Mouse (Mus musculus) thymus, postnatal 25 days (tissue): ENCODE measurements around the gene Arvcf.

Source experiments
- DNase-seq: peaks from one replicate; pipeline ENCODE4 v3.0.0; 2022

Arvcf gene

DNA sequence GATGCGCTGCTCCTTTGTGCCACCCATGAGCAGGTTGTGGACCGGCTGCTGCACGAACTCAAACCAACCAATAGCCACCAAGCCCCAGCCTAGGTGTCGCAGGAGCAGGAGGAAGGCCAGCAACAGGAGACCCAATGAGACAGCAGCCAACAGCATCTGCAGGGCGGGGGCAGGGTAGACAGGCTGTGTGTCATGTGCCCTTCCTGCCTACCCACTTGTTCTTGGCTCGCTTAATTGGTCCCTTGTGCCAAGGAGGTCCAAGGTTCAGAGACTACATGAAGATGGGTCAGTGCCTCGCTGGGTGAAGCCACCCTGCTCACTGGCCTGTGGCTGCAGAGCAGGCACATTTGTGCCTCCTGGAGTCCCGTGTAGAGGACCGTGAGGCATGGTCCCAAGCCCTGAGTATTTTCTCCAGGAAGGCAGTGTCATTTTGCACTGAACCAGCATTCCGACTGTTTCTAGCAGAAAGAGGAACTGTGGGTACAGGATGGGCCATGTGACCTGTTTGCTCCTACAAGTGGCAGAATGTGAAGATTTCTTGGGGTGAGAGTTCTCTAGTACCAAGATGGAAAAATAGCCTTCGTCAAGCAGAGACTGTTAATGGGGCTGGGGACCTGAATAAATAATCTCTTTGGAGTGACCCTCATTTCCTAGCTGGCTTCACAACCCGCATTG, 64.0 kb downstream of the Arvcf start:
- DNase-seq = peak; percentile 33

DNA sequence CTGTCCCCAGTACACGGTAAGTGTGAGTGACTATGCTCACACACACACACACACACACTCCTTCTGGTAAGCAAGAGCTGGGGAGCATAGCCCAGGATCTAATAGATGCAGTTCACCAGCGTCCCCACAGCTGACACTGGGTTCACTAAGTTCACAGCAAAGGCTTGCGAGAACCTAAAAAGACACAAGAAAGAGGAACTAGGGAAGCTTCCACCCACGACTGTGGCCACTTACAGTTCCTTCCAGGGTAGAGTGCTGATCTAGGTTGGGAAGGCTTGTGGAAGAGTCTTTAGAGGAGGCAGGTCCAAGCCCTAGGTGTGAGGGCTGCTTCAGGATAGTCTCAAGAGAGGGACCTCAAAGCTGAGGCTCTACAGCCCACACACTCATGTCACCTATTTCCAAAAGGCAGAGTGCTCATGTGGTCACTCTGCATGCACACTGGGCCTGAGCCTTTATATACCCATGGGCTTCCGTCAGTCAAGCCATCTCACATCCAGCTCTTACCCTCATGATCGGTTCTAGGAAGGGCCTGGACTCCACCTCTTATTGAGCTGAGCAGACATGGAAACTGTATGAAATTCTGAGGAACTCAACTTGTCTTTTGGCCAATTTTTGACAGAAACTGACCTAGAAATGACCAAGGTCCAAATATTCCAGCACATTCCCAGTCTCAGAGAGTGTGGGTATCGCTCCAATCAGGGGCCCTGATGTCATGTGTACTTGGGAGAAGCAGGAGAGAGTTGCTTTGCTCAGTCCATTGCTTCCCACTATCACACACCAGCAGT, 65.2 kb downstream of the Arvcf start:
- no peak for DNase-seq

DNA sequence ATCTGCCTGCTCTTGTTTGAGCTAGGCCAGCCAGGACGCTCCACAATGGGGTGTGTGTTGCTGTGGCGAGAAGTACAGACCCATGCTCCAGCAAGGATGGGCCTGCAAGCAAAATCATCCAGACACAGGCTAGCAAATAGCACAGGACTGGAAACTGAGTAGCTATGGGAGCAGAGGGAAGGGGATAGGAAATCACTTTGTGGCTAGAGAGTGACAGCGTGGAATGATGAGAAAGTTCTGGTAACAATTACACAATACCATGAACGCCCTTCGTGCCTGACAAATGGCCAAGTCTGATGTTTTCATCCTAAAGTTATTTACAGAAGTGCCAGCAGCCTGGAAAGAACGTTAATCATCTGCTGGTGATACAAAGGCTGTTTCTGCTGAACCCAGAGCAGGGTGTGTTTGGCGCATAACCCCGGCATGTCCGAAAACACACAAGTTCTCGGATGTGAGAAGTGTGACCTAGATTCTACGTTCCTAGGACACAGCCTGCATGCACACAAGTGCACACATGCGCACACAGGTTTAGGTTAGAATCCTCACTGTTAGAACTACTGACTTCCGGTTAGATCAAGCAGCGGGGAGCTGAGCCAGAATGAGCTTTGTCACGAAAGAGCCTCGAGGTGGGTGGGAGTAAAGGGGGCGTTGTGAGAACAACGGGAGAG, 68.2 kb downstream of the Arvcf start:
- DNase-seq = peak; percentile 14

DNA sequence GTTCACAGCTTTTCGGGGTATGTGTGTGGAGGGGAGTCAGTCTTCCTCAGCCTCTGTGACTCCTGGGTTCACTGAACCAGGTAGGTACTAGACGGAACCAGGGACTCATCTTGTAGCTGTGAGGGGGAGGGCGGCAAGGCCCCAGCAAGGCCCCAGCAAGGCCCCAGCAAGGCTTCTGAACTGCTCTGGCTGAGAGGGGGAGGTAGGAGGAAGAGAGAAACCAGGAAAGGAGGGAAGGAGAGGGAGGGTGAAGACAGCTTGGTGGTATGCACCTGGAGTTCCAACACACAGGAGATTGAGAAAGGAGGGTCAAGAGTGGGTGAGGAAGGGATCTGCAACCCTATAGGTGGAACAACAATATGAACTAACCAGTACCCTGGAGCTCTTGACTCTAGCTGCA, 68.9 kb downstream of the Arvcf start:
- no peak for DNase-seq

DNA sequence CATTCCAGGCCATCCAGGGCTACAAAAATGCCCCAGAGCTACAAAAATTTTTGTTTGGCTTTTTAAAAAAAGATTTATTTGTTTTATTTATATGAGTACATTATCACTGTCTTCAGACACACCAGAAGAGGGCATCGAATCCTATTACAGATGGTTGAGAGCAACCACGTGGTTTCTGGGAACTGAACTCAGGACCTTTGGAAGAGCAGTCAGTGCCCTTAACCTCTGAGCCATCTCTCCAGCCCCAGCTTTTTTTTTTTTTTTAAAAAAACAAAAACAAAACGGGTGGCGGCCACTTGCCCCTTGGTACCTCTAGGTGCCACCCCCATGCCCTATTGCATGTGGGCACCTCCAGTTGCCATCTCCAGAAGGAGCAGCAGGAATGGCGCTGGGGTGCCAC, 69.5 kb downstream of the Arvcf start:
- DNase-seq = no peak

DNA sequence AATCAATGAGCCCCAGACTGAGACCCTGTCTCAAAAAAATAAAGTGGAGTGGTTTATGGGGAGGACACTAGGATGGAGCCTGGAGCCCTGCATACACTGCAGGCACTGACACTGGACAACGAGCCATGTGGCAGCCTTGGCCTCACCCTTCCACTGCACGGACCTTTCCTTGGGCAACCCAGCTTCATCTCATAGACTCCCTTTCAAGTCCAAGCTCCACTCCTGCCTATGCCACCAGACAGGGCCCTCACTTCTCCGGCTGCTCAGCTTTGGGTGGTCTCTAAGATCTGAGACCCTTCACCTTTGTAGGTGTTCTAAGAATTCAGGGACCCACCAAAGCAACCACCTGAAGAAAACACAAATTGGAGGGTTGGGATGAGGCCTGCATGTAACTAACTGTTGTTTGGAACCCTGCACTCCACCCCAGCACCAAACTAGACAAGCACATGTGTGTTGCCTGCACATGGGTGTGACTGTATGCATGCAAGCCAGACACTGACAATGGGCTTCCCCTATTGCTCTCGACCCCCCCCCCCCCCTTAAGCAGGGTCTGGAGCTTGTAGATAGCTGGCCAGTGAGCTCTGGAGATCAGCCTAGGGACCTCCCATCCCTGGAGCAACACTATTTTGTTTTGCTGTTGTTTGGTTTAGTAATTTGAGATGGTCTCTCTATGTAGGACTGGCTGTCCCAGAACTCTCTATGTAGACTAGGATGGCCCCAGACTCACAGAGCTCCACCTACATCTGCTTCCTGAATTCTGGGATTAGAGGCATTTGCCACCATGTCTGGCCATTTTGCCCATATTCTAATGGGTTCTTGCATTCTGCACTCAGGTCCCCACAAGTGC, 71.0 kb downstream of the Arvcf start:
- no peak for DNase-seq

DNA sequence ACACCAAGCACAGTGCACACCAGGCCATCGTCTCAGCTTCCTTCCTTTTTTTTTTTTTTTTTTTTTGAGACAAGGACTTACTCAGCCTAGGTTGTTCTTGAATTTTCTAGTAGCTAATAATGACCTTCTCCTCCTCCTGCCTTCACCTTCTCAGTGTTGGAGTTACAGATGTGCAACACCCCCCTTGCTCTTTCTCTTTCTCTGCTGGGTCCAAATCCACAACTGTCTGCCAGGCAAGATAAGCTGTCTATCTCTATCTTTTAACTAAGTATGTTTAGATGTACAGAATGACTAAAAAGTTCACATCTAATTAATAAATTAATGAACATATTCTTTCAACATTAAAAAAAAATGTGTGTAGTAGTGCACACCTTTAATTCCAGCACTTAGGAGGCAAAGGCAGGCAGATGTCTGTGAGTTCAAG, 71.6 kb downstream of the Arvcf start:
- DNase-seq = no peak

DNA sequence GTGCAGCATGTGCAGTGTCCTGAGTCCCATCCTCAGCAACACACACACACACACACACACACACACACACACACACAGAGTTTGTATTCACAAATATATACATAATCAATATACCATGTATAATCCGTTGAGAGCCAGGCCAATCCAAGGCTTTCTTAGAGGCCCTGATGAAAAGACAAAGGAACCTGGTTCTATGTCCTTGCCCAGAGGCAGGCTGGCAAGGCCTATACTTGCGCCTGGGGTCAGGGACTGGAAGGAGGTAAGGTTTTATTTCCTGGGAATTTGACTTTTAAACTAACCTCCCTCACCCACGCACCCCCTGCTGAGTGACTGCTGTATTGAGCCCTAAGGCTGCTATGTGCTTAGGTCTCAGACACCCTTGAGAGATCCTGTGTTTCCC, 72.6 kb downstream of the Arvcf start:
- DNase-seq = no peak

DNA sequence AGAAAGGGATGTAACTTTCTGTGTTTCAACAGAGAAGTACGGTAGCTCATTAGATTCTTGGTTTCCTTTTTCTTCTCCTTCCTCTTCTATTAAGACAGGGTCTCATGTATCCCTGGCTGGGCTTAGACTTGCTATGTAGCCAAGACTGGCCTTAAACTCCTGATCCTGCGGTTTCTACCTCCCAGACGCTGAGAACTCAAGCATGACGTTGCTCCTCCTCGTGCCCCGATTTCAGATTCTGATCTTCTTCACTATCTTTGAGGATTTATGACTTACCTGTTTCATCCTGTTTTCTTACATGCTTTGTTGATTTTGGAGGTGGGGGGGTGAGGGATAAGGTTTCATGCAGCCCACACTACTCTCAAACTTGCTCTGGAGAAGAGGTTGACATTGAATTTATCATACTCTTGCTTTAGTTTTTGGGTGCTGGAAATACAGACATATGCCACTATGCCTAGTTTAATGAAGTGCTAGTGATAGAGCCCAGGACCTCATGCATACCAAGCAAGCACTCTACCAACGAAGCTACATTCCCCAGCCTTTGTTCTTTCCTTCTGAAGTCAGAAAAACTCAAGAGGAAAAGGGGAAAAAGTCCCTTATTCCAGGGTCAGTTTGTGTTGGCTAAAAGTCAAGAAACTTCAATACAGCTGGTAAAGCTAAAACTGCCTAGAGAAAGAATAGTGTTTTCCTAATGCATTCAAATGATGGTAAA, 75.4 kb downstream of the Arvcf start:
- DNase-seq = no peak

DNA sequence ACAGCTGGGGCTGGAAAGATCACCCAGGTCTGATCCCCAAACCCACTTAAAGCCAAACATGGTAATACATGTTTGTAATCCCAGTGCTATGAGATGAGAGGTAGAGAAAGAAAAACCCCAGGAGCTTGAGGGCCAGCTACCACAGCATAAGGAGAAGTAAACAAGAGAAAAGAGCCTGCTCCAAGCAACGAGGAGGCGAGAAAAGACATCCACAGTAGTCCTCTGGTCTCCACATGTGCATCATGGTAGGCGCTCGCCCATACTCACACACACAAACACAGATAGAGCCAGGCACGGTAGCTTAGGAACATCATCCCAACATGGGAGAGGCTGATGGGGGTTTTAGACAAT, 75.9 kb downstream of the Arvcf start:
- DNase-seq = no peak

DNA sequence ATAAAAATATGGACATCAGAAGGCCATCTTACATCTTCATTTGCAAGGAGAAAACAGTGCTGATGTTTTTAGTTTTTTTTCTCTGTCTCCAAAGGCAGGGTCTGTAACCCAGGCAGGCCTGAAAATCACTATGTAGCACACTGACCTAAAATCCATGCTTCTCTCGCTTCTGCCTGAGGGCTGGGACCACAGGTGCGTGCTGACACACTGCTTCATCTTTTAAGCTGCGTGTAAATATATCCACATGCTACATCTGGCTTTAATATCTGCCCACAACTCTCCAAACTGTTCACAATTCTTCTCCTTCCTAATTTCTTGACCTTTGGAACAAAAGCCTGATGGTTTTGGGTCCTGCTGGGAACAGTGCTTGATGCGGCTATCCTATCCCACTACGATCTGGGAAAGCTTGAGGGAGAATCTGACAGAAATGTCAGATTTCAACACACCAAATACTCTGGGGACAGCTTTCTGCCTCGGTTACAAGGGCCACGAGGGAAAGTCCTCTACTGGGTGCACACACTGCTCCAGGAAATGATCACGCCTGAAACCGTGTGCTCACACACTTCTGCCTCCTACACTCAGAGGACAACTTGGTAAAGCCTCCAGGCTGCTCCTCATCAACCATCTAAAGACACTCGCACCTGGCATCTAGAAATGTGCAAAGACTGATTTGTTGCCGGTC, 76.5 kb downstream of the Arvcf start:
- peak; percentile 9 for DNase-seq

DNA sequence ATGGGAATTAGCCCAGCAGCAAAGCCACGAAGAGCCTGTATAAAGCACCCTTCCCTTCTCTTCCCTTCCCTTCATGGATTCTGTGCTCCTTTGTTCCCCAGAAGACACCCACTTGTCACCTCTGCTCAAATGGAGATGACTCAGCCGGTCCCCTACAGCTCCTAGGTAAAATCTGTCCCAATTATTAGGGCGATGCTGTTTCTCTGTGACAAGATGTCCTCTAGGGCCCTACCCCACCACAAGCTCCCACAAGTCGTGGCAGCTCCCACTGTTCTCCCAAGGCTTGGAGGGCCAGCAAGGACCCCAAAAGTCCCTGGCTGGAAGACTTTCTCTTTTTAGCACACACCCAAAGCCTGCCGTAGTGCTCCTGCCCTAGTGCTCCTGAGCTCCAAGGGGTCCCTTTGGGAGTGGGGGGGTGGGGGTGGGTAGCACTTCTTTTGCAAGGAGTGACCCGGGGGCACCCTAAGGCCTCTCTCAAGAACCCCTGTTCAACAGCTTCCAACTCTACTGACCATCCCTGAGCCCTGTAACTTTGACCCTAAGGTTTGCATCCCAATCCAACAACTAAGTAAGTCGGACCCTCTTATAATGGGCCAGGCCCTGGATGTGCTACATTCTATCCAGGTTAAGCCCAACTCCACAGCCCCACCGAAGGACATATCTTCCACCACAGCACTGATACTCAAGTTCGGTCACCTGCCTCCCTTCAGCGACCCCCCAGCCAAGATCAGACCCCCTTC, 77.7 kb downstream of the Arvcf start:
- DNase-seq = peak; percentile 11

DNA sequence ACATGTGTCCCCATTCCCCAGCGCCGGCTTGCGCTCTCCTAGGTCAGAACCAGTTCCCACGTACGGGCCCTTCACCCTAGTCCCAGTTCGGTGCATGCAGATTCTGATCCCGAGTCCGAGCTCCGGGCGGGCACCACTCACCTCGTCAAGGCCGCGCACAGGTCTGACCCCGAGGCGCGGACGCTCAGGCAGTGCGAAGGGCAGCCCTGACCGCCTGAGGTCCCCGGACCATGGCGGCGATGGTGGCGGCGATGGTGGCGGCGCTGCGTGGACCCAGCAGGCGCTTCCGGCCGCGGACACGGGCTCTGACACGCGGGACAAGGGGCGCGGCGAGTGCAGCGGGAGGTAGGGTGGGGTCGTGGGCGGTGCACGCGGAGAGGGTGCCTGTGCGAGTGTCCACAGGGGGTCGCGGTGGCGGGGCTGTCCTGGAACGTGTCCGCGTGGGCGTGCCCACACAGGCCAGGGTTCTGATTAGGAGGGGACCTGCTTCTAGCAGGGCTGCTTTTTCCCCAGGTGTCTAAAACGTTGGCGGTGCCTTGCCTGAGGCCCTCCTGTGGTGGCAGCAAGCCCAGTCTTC, 78.3 kb downstream of the Arvcf start, which contains the start of gene Txnrd2:
Txnrd2 (plus strand) TSS at position 170 of the 577 bp plus-strand sequence.
- DNase-seq = peak; percentile 66

DNA sequence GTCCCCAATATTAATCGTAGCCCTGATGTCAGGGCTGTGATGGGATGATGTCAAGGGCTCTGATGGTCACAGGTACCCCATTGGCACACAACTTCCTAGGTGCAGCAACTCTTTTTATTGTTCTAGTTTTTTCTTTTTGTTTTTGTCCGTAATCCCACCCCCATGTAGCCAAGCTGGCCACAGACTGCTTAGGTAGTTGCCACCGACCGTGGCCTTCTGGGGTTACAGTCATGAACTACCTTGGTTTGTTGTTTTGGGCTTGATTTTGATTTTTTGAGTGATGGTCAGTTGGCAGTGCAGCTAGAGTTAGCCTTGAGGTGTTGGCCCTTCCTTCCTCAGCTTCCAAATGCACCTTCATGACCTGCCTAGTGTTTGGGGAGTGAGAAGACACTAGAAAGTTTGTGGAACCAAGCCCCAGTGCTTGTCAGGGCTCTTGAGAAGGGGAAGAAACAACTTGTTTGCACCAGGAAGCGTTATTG, 78.9 kb downstream of the Arvcf start, which contains the start of gene Comt:
Comt (minus strand) TSS at position 51 of the 479 bp plus-strand sequence.
- DNase-seq = no peak

DNA sequence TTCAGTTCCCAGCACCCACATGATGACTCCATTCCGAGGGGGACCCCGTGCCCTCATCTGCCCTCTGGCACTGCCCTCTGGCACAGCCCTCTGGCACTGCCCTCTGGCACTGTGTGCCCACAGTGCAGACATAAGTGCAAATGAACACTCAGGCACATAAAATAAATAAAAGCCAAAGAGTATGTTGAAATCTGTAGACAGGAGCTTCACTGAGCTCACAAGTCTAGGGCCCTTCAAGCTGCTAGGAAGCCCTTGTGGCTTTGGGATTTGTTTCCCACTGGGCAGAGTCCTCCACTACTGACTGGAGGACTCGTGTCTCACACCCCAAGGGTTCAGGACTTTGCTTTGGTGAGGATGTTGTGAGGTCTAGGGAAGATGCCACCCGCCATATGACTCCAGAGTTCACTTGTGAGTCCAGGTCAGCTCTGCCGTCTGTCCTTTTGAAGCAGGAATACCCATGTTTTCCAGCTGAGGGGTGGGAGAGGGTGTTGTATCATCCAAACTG, 80.1 kb downstream of the Arvcf start:
- DNase-seq = no peak

DNA sequence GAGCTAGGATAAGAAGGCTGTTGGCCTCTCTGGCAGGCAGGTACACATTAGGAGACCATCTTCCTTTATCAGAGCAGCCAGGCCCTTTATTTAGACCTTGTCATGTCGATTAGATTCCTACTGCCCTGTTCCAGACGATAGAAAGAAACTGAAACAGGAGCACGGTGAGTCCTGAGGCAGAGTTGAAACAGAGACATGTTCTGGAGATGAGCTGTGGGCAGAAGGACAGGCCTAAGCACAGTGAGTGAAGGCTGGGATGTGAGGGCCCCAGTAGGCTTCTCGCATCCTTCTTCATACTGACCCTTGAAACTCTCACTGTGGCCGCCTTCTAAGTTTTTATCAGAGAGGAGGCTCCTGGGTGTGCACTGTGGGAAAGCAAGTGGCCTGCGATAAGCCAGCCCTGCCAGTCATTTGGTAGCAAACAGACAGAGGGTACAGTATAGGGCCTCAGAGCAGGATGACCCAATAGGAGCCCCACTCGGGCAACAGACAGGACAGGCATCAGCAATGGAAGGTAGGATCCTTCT, 80.6 kb downstream of the Arvcf start:
- DNase-seq = no peak

DNA sequence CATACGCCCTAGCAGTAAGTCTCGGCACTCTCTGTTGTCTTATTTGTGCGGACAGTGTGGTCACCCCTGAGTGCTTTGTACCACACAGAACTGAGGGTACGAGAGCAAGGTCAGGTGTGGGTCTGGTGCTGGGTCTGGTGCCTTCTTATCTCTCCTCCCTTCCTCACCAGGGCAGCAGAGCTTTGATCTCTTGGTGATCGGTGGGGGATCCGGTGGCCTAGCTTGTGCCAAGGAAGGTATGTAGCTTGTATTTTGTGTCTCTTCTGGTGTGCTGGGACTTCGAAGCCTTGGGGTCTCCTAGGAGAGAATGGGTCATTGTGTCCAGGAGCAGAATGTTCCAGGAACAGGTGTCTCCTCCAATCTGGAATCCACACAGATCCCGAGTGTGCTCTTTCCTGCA, 81.7 kb downstream of the Arvcf start:
- no peak for DNase-seq

DNA sequence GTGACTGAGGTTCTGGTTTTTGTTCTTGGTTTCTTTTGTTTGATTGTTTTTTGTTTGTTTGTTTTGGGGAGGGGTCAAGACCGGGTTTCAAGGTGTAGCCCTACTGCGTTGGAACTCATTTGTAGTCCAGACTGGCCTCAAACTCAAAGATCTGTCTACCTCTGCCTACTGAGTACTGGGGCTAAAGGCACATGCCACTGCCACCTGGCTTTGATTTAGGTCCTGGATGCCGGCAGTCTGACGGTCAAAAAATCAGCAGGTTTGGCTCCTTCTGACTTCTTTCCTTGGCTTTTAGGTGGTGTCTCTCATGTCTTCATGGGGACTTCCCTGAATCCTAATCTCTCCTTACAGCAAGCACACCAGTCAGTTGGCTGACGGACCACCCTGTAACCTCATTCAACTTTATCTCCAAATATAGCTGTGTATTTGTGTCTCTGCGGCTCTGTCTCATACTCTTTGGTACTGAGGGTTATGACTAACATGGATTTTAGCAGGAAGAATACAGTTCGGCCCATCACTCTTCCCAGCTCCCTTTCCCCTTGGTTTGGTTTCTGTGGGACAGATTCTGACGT, 82.7 kb downstream of the Arvcf start:
- no peak for DNase-seq

DNA sequence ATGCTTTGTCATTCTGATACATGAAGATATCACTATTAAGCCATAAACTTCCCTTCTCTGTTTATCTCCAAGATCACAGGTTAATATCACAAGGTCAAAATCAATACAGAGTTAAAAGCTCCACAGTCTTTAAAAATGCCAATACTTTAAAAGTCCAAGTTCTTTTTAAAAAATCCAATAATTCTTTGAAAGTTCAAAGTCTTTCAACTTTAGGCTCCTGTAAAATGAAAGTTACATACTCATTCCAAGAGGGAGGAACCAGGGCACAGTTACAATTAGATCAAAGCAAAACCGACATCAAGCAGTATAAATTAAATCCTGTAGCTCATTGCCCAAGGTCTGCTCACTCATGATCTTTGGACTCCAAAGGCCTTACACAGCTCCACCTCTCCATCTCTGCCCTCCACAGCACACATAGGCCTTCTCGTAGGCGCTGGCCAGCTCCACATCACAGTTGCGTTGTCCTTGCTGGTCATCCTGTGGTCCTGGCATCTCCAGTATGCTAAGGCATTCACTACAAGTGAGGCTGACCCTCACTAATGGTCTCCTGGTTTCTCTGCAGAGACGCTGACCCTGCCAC, 85.4 kb downstream of the Arvcf start:
- no peak for DNase-seq
